Mouse (Mus musculus): Measurements from ENCODE around the gene D430041D05Rik.

GRCm38 (mm10) chr2:104371606-104372130 lies 39.1 kb downstream of the D430041D05Rik start:
- TF ChIP-seq USF1 (IDR thresholded peaks at IDR 0.05; ENCODE audit: low read depth) (no peak), POLR2A (IDR thresholded peaks at IDR 0.05; ENCODE audit: insufficient read length, low read depth) (no peak), MYOD1 (IDR thresholded peaks at IDR 0.05; ENCODE audit: control insufficient read depth in 1 of 3, insufficient read length in 2 of 3, low read depth in 2 of 3) (no peak), POLR2AphosphoS2 (IDR thresholded peaks at IDR 0.05; ENCODE audit: insufficient read length, low read depth) (no peak), MYOG (IDR thresholded peaks at IDR 0.05; ENCODE audit: control insufficient read depth in 1 of 3, insufficient read depth in 1 of 3, insufficient read length in 2 of 3, low read depth in 2 of 3) (no peak), MAX (IDR thresholded peaks at IDR 0.05; ENCODE audit: low read depth) (no peak), CEBPB (IDR thresholded peaks at IDR 0.05; ENCODE audit: insufficient read depth, poor library complexity, severe bottlenecking) (no peak)

All from myocyte (in vitro differentiated cells).